Mouse (Mus musculus): ENCODE measurements around the gene Naa16.

GRCm38 (mm10) chr14:79388304-79388703 is 2.3 kb downstream of the Naa16 start:
- TF ChIP-seq CTCF (IDR thresholded peaks at IDR 0.05; ENCODE audit: extremely low read depth, insufficient read depth, insufficient read length, insufficient replicate concordance), result no peak
- no peak for TF ChIP-seq POLR2A (IDR thresholded peaks at IDR 0.05; ENCODE audit: low read depth, low read length)

All from spleen, adult 2 months (tissue).